Mouse (Mus musculus) urinary bladder, postnatal 14 days (tissue): ENCODE measurements around the gene Col6a5.
"Not testable (repeated sequence)": the region's sequence is repeated elsewhere in the genome, so short reads cannot be mapped to it uniquely, and the experiment has no call there.

Source experiments
- DNase-seq: peaks from one replicate; pipeline ENCODE4 v3.0.0; 2021; ENCODE audit warnings: low spot score

Gene Col6a5

GRCm38 (mm10) chr9:105909352-105909751 is 51.1 kb downstream of the Col6a5 start:
- DNase-seq = no peak

DNA sequence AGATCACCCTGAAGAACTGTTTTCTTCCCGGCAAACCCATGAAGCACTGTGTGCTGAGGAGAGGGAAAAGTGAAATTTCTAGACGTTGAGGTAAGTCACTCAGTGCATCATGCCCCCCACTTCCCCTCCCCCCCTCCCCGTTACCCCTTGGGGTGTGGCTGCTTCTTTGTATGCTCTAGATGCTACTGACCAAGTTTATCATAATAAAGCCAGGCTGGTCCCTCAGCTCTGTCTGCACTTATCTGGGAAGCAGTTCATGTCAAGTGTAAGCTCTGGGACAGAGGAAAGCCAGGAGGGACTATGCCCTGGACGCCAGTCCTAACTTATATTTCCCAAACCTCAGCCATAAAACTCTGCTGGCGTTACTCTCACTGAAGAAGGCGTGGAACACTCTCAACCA is 53.0 kb downstream of the Col6a5 start:
- DNase-seq = no peak

GRCm38 (mm10) chr9:105887521-105887920 is 72.9 kb downstream of the Col6a5 start:
- no peak for DNase-seq

GRCm38 (mm10) chr9:105884656-105885430 is 75.6 kb downstream of the Col6a5 start:
- DNase-seq = no peak

DNA sequence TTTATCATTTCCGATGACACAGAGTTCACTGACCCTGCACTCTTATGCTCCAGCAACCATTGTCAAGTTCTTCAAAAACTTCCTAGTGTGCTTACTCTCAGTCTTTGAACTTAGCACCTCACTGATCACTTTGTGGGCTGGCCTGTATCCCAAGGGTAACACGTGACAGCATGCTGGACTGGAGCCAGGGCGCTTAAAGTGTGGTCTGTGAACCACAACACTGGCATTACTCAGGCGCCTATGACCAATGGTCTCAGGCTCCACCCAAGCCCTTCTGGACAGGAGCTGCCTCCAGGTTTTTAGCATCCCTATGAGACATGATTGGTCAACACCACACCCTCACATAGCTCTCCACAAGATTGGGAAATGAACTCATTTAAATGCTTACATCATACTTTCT is 79.7 kb downstream of the Col6a5 start:
- DNase-seq = no peak

DNA sequence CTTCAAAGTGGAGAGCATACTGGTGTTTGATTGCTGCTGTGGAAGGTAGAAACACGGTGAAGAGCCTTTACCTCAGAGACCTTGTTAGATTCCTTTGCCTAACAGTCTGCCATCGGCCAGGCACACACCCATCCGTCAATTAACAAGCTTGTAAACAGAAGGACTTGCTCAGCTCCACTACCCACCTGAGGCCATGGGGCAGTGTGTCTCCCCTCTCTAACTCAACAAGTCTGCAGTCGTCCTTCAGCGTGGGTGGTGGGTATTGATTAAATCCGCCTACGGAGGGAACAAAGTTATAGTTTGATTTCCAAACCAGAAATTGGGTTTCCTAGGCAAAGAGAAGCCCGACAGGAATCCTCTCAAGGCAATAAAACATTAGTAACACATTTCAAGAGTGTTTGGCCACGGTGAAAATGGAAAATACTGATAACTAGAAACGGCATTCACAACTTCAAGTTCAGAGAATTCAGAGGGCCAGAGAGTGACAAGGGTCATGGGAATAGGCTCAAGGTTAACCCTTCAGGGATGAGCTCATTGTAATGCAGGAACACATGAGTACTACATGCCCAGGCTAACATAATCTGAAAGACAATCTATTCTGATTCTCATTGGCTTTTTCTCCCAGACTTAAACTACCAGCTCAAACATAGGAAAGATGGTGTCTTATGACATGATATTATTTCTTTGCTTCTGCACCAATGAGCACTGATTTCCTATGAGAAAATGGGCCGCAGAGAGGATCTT is 81.9 kb downstream of the Col6a5 start:
- no peak for DNase-seq

GRCm38 (mm10) chr9:105876124-105876523 is 84.3 kb downstream of the Col6a5 start:
- DNase-seq = no peak

- peak; percentile 34 for DNase-seq
Measured at GRCm38 (mm10) chr9:105871643-105872042, 88.8 kb downstream of the Col6a5 start.

DNA sequence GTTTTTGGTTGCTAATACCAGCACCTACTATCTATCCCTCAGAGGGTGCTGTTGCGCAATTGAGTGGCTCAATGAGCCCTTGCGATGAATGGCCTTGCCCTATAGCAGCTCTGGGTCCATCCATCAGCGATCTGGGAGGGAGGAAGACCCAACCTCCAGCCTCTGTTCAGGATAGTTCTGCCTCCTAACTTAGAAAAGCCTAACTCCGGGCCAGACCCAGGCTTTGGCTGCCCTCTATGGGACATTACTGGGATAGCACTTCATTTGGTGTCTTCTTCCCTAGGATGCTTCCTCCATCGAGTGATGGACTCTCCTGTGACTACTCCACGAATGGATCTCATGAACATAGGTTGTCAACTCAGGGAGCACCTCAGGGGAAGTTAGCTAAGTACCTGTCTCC is 102.7 kb downstream of the Col6a5 start:
- DNase-seq = peak; percentile 67

- no peak for DNase-seq
Measured at GRCm38 (mm10) chr9:105852778-105853065, 107.7 kb downstream of the Col6a5 start.

- no peak for DNase-seq
Measured at GRCm38 (mm10) chr9:105852015-105852777, 108.2 kb downstream of the Col6a5 start.

DNA sequence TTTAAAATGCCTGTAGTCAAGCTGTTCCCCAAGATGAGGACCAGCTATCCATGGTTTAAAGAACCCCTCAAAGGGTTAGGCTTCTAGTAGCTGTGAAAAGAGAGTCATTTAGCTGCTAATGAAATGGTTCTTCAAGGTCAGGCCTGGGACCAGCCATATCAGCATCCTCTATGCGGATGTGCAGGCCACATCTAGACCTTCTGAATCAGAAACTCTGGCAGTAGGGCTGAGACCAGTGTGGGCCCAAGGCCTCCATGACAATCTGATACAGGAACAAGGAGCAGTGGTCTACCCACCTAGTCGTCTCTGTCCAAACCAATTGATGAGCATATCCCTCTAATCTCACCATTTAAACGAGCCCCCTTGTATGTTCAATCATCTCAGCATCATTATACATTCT is 109.4 kb downstream of the Col6a5 start:
- no peak for DNase-seq

GRCm38 (mm10) chr9:105848396-105848795 is 112.0 kb downstream of the Col6a5 start:
- DNase-seq = no peak

DNA sequence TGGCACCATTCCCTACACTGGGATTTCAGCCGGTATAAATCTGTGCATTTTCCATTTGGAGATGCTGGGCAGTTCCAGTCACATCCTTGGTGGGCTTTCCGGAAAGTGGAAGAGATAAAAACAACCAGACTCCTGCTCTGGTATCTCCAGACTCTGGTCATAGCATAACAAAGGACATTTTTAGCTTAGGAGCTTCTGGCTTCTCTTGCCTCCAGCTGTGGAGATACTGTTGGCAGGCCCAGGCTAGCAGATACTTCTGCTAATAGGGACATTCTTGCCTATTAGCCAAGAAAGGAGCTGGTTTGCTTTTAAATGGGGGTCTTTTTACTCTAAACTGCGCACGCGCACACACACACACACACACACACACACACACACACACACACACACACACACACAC is 113.2 kb downstream of the Col6a5 start:
- DNase-seq = no peak

GRCm38 (mm10) chr9:105841386-105841785 is 119.1 kb downstream of the Col6a5 start:
- DNase-seq = not testable (repeated sequence)

DNA sequence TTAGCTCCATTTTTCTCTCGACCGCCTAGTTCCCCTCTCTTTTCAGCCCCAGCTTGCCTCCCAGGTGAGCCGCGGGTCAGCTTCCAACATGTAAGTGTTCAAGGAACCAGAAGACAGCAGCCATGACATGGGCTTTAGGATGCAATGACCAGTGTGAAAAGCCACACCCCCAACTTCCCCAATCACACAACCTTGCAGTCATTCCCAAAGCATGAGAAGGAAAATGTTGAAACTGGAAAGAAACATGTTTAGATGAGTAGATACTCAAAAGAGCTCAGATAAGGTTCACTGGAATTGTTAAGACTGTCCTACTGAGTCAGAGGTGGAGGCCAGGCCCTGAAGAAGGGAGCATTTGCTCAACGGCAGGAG is 121.3 kb downstream of the Col6a5 start:
- DNase-seq = no peak

- DNase-seq = no peak
Measured at GRCm38 (mm10) chr9:105838396-105839146, 121.9 kb downstream of the Col6a5 start.

- no peak for DNase-seq
Measured at GRCm38 (mm10) chr9:105835587-105835986, 124.9 kb downstream of the Col6a5 start.

GRCm38 (mm10) chr9:105834799-105835198 is 125.6 kb downstream of the Col6a5 start:
- DNase-seq = no peak

- DNase-seq = no peak
Measured at GRCm38 (mm10) chr9:105831291-105831690, 129.2 kb downstream of the Col6a5 start.

GRCm38 (mm10) chr9:105827791-105828385 is 132.6 kb downstream of the Col6a5 start, which contains the start of gene Col6a6:
Col6a6 (minus strand) TSS chr9:105828160.
- no peak for DNase-seq
